Mouse (Mus musculus) thymus, postnatal 14 days (tissue): ENCODE data around the gene D17H6S53E.

Experiments
- DNase-seq: peaks from one replicate; pipeline ENCODE4 v3.0.0; 2021

Gene D17H6S53E

DNA sequence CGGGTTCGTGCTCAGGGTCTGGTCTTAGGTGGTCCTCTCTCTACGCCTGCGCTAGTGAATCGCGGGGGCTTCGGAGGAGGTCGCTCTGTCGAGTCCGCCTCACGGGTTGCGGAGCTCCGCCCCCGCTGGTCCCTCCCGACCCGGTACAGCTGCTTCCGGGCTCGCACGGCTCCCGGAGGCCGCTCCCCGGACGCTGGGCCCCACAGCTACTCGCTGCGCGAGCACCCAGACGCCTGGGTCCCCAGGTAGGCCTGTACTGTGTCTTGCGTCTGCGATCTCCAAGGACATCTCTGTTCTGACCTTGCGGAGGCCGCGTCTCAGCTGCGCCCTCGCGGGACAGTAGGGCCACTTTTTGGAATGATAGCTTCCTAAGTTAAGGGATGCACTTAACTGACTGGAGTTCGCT is at the start of gene D17H6S53E:
TSS of gene D17H6S53E (plus strand) at position 168 of the 406 bp plus-strand sequence.
- DNase-seq, result peak; percentile 92

- no peak for DNase-seq
Measured at GRCm38 (mm10) chr17:35076507-35077176, 49.5 kb upstream of the D17H6S53E start, which contains the start of gene Ly6g6e. Gene Ly6g6e (plus strand): TSS chr17:35076902.

DNA sequence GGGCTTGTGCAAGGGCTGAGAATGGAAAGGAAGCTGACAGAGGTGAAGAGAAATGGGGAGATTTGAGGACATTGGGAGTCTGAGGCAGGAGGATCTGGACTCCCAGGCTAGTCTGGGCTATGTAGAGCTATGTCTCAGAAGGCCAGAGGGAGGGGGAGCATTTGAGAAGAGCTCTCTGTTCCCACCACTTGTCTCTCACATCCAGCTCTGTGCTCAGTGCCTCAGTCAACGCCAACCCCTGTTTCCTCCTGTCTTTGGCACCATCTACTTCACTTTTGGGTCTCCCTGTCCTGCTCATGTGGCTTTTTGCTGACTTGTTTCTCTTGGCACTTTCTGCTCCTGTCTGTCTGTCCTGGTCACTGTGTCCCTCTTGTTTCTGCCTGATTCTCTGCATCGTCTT is 48.9 kb upstream of the D17H6S53E start:
- DNase-seq, result no peak

DNA sequence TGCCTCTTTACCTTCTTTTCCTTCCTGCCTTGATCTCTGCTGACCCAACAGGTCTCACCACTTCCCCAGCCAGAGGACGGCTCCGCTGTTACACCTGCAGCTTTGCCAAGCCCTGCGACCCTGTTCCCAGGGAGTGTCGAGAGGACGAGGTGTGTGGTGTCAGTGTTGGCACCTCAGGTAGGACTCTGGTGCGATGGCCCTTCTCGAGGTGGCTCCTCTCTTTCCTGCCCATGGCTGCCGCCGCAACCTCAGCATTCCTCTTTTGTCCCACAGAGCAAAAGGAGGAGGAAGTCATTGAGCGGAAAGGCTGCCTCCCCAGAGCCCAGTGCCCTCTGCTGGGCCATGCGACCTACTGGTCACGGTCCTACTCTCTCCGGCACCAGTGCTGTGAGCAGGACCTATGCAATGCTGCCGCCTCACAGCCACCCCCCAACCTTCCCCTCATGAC is 48.4 kb upstream of the D17H6S53E start, which contains the start of gene Ly6g6d:
TSS of gene Ly6g6d (minus strand) at position 280 of the 448 bp plus-strand sequence.
- no peak for DNase-seq

DNA sequence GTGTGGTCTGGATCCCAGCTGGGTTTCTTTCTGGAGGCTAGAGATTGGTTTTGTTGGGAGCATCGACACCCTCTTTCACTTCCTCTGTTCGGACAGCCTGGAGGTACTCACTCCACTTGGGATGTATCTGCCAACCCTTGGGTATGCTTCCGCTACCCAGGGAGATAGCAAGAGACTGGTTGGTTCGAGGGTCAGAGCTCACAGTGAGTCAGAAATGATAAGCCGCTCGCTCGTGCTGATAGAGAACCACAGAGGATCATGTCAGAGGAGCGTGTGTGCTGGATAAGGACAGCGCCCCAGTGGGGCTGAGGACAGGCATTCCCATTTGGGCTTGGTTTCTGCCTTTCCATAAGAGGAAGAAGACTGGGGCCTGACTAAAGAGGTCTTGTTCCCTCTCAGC is 46.4 kb upstream of the D17H6S53E start:
- DNase-seq, result no peak

DNA sequence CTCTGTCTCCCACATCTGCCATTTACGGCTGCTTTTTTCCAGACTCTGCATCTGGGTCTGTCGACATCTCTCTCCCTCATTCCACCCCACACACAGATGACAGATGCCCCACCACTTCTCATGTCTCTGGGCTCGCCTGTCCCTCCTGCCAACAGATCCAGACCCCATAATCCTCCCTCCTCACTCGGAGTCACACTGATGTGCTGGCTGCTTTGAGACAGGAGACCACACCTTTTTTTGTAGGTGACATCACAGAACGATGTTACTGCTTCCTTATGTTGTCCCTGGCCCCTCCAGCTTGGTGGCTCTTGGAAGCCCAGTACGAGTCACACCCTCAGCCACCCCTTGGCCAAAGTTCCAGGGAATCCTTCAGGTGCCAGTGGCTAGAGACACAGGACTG is 45.9 kb upstream of the D17H6S53E start:
- no peak for DNase-seq

DNA sequence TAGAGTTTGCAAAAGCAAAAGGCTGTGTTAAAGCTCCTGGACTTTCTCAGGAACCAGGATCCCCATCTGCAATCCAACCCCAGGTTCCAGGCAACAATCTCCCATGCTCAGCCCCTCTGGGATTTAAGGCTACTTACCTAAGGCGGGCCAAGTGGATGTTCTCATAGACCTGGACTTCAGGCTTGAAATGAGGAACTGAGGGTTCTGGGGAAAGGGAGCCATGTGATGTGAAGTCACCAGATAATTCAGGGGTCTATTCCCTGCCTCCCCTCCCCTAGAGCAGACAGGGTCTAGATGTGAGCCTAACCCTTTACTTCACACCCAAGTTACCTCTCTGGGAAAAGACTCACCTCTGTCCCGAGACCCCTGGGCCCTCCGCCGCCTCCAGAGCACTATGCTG is 45.5 kb upstream of the D17H6S53E start:
- no peak for DNase-seq

- no peak for DNase-seq
Measured at GRCm38 (mm10) chr17:35082841-35083576, 43.2 kb upstream of the D17H6S53E start.

- no peak for DNase-seq
Measured at GRCm38 (mm10) chr17:35083929-35084497, 42.2 kb upstream of the D17H6S53E start.

DNA sequence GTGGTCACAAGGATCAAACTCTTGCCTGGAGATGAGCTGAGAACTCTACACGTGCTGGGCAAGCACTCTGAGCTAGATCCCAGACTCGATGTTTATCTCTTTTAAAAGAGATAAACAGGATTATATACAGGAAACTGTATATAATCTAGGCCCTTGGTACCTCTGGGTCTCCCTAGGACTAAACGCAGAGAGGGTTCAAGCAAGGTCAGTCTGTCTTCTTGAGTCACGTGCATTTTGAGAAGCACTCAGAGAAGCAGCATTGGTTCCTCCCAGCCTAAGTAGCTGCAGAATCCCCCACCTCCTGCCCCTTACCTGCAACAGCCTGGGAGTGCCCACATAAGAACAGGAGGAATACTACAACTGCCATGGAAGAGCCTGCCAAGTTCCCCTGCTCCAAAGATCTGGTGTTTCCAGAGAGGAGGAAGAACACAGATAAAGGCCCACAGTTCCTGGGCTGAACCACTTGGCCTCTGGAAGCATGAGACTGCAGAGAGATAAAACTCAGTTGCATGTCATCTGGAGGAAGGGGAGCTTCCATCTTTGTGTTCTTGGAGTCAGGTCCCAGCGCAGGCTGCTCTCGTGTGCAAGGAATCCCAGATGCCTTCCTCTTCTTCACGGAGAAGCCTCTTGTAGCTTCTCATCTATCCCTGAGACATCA is 40.8 kb upstream of the D17H6S53E start, which contains the start of gene Ly6g6f:
TSS of gene Ly6g6f (minus strand) at position 403 of the 658 bp plus-strand sequence.
- no peak for DNase-seq

GRCm38 (mm10) chr17:35088151-35088550 is 38.0 kb upstream of the D17H6S53E start:
- no peak for DNase-seq

DNA sequence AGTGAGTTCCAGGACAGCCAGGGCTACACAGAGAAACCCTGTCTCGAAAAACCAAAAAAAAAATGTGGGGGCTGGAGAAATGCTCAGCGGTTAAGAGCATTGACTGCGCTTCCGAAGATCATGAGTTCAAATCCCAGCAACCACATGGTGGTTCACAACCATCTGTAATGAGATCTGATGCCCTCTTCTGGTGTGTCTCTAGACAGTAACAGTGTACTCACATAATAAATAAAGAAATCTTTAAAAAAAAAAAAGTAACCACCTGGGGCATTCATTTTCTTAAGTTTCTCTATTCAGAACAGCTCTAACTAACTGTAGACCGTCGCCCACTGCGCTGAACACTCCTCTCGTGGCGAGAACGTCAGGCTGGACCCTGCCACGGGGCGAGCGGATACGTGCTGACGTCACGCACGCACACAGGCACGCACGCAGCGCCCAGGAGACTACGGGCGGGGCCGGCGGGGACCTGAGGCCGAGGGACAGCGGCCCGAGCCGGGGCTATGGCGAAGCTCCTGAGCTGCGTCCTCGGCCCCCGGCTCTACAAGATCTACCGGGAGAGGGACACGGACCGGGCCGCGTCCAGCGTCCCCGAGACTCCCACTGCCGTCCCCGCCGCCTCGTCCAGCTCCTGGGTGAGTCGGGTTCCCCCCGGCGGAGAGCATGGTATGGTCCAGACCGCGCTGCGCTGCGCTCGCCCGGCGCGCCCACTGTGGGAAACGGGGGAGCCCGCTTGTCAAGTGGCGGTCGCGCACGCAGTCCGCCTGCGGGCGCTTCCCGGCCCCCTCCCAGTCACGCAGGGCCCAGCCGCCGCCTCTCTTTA is 37.1 kb upstream of the D17H6S53E start, which contains the start of gene Abhd16a:
TSS of gene Abhd16a (plus strand) at position 439 of the 820 bp plus-strand sequence.
- peak; percentile 95 for DNase-seq

GRCm38 (mm10) chr17:35090166-35090932 is 35.8 kb upstream of the D17H6S53E start:
- no peak for DNase-seq

DNA sequence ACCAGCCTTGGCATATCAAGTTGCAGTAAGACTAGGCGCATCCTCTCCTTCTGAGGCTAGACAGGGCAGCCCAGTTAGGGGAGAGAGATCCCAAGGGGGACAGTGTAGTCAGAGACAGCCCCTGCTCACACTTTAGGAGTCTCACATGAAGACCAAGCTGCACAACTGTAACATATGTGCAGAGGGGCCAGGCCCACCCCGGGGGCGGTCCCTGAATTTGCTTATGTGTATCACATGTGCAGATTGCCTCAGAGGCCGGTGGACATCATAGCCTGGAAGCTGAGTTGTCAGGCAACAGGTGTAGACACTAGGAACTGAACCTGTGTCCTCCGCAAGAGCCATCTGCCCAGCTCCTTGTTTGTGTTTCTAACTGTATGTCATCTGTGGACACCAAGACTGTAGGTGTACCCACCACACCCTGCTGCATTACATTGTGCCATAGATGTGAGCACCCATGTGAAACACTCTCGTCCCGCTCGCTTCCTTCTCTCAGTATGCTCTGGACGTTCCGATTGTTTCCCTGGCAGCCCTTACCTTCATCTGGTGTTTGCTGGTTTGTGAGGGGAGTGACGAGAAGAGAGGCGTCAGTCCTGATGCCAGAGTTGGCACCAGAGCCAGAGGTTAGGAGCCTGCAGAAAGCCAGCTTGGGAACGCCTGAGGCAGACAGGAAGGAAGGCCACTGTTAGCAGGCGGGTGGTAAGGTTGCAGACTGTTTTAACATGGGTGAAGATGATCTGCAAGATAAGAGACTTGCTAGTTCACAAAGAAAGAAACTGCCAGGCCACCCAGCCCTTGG is 33.6 kb upstream of the D17H6S53E start:
- no peak for DNase-seq

DNA sequence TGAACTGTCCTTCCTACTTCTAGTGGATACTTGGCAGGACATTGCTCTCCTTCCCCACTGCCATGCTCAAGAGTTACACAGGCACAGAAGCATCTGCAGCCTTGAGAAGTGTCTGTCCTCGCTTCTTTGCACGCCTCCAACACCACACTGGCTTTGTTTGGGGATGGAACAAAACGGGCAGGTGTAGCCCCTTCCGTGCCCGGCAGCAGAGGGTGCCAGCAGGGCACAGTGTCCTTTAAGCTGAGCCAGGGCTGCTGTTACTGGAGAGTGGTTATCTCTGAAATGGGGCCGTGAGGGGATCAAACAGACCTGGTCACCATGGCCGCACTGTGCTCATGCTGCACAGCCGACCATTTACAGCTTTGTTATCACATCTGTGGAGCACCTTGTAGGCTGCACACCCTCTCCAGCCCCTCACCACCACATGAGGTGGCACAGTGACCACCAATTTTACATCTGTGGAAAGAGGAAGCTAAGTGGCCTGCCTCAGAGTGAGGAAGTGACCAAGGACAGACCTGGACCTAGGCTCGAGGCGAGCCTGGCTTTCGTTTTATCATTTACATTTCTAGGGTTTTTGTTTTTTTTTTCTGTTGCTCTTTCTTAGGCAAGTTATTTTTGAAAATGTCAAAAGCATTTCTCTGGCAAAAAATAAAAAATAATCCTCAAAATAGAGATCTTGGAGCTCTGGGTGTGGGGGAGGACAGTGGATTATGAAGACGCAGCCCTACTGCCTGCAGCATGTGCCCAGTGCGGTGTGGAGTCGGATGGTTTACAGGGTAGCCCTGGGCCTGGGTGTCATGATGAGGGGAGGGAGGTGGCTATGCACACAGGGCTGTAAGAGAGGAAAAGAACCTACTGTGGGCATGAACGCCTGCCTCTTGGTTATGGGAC is 31.5 kb upstream of the D17H6S53E start:
- no peak for DNase-seq

DNA sequence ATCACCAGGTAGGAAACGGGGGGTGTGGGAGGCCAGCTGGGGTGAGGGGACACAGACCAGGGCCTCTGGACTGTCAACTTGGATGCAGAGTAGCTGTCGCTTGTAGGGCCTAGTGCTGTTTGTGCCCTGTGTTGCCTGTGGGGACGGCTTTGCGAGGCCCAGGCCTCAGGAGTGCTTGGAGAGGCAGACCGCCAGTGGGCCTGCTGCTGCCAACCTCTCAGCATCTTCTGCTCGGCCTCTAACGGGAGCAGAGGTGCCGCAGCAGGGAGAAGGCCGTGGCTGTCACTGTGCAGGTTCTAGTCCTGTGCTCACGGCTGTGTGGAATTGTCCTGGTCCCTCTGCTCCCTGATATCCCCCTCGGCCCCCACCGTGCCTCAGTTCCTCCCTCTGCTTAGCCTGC is 29.6 kb upstream of the D17H6S53E start:
- DNase-seq, result no peak

- peak; percentile 33 for DNase-seq
Measured at GRCm38 (mm10) chr17:35097164-35097655, 29.0 kb upstream of the D17H6S53E start.

GRCm38 (mm10) chr17:35100196-35100765 is 25.9 kb upstream of the D17H6S53E start:
- DNase-seq, result no peak

GRCm38 (mm10) chr17:35101161-35101560 is 25.0 kb upstream of the D17H6S53E start:
- DNase-seq, result no peak
